Mouse (Mus musculus): Measurements from ENCODE around the gene Snx32. TPM values are rescaled to one million over a fixed set of nuclear protein-coding genes. Genes with fewer than 3 reads are reported as not detected.

Gene Snx32
- polyA plus RNA-seq, 1 experiment from 2014 or later = 7.5 TPM

GRCm38 (mm10) chr19:5474281-5475068, 35.9 kb downstream of the Snx32 start:
- peak overlapping the region; percentile 65 for H3K27ac ChIP-seq
- peak overlapping the region; percentile 61 for H3K4me3 ChIP-seq
- peak overlapping the region; percentile 67 for H3K9ac ChIP-seq
- 0 out of 2 replicates have a peak, but pooled peaks cover 5% of the 10 kb centered on the region for H3K36me3 ChIP-seq
- H3K4me1 ChIP-seq = peaks cover 31% of the 10 kb centered on the region
- ATAC-seq = no peak
- WGBS (ENCODE audit: insufficient replicate concordance) = 2% methylated on average over 58 of the region's 68 CpGs
- peaks cover 31% of the 10 kb centered on the region for H3K27me3 ChIP-seq (replicated peaks)
- no peaks in the 10 kb centered on the region for H3K9me3 ChIP-seq (replicated peaks)
- H3K4me2 ChIP-seq = peak overlapping the region; percentile 88

DNA sequence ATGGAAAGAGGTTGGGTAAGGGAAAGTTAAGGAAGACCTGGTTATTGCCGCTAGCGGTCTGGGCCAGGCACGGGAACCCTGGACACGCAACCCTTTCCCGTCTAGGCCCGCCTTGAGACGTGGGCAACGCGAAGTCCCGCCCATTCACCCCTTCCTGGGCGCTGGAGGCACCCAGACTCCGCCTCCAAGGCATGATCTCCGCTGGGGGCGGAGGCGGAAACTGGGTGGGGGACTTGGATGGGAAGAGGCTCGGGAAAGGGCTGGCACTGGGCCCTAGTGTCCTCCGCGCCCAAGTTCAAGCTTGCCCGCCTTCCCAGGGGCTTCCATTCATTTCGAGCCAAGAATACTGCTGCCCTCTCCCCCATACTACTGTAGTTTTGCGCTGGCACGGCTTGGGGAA, 36.6 kb downstream of the Snx32 start, which contains the start of gene Efemp2:
Gene Efemp2 (plus strand): TSS at position 235 of the 400 bp plus-strand sequence.
- Histone ChIP-seq H3K9ac (peak within 1 kb of the TSS; percentile 67), H3K4me1 (peaks cover 31% of the 10 kb centered on the region), H3K27me3 (replicated peaks) (peaks cover 31% of the 10 kb centered on the region), H3K4me3 (peak within 1 kb of the TSS; percentile 61), H3K4me2 (peak within 1 kb of the TSS; percentile 88), H3K9me3 (replicated peaks) (no peaks in the 10 kb centered on the region), H3K36me3 (0 out of 2 replicates have a peak, but pooled peaks cover 5% of the 10 kb centered on the region), H3K27ac (peak within 1 kb of the TSS; percentile 65)
- peak; percentile 70 for ATAC-seq
- WGBS (ENCODE audit: insufficient replicate concordance) = 2% methylated on average over 22 of the region's 22 CpGs

DNA sequence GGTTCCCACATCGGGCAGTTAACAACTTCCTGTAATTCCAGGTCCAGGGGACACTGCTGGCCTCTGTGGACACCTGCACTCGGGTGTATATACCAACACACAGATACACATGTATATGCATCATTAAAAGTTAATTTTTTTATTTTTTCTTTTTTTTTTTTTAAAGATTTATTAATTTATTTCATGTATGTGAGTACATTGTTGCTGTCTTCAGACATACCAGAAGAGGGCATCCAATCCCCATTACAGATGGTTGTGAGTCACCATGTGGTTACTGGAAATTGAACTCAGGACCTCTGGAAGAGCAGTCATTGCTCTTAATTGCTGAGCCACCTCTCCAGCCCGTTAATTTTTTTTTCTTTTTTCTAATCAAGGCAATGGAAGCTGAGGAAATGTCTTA, 37.5 kb downstream of the Snx32 start:
- H3K27me3 ChIP-seq (replicated peaks) = peaks cover 31% of the 10 kb centered on the region
- 0 out of 2 replicates have a peak overlapping the region, but pooled peaks have one; percentile 88 for H3K4me2 ChIP-seq
- ATAC-seq = no peak
- WGBS (ENCODE audit: insufficient replicate concordance) = 58% methylated on average over 3 of the region's 3 CpGs
- H3K9ac ChIP-seq = no peak overlapping the region
- no peaks in the 10 kb centered on the region for H3K9me3 ChIP-seq (replicated peaks)
- H3K4me3 ChIP-seq = no peak overlapping the region
- H3K4me1 ChIP-seq = peaks cover 36% of the 10 kb centered on the region
- no peaks in the 10 kb centered on the region for H3K36me3 ChIP-seq
- no peak overlapping the region for H3K27ac ChIP-seq

GRCm38 (mm10) chr19:5471846-5472245, 38.5 kb downstream of the Snx32 start:
- Histone ChIP-seq H3K27ac (no peak overlapping the region), H3K9ac (no peak overlapping the region), H3K4me3 (no peak overlapping the region), H3K4me2 (no peak overlapping the region), H3K27me3 (replicated peaks) (peaks cover 31% of the 10 kb centered on the region), H3K4me1 (peaks cover 36% of the 10 kb centered on the region), H3K36me3 (peaks cover 6% of the 10 kb centered on the region), H3K9me3 (replicated peaks) (no peaks in the 10 kb centered on the region)
- 73% methylated on average over 5 of the region's 5 CpGs for WGBS (ENCODE audit: insufficient replicate concordance)
- ATAC-seq = no peak

DNA sequence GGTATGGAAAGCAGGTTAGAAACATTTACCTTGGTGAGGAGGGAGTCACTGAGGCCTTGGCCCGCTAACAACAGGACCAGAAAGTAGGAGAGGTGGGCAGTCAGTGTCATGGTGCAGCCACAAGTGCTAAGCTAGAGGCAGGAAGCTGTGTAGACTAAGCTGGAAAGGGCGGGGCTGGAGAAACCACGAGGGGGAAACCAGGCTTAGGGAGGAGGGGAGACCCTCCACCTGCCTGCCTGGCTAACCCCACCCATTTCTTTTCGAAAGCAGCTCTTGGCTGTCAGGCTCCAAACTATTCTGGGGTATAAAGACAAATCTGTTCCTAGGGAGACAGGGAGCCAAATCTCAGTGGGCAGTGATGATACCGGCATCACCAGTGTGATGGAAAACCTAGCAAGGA, 42.0 kb downstream of the Snx32 start, which contains the start of gene Ctsw:
Gene Ctsw (minus strand): TSS at position 134 of the 400 bp plus-strand sequence.
- H3K9ac ChIP-seq = no peak within 1 kb of the TSS
- 39% methylated on average over 5 of the region's 5 CpGs for WGBS (ENCODE audit: insufficient replicate concordance)
- H3K4me2 ChIP-seq = no peak within 1 kb of the TSS
- H3K9me3 ChIP-seq (replicated peaks) = no peaks in the 10 kb centered on the region
- ATAC-seq = no peak
- no peak within 1 kb of the TSS for H3K27ac ChIP-seq
- no peak within 1 kb of the TSS for H3K4me3 ChIP-seq
- peaks cover 4% of the 10 kb centered on the region; the same call in 1 of the 2 replicates for H3K27me3 ChIP-seq (replicated peaks)
- H3K36me3 ChIP-seq = peaks cover 41% of the 10 kb centered on the region
- H3K4me1 ChIP-seq = peaks cover 9% of the 10 kb centered on the region

GRCm38 (mm10) chr19:5466916-5467500, 43.3 kb downstream of the Snx32 start:
- Histone ChIP-seq H3K4me2 (no peak overlapping the region), H3K27ac (no peak overlapping the region), H3K27me3 (replicated peaks) (no peaks in the 10 kb centered on the region), H3K36me3 (peaks cover 52% of the 10 kb centered on the region), H3K9ac (no peak overlapping the region), H3K4me1 (peaks cover 5% of the 10 kb centered on the region), H3K4me3 (no peak overlapping the region), H3K9me3 (replicated peaks) (no peaks in the 10 kb centered on the region)
- 76% methylated on average over 6 of the region's 6 CpGs for WGBS (ENCODE audit: insufficient replicate concordance)
- ATAC-seq = no peak

DNA sequence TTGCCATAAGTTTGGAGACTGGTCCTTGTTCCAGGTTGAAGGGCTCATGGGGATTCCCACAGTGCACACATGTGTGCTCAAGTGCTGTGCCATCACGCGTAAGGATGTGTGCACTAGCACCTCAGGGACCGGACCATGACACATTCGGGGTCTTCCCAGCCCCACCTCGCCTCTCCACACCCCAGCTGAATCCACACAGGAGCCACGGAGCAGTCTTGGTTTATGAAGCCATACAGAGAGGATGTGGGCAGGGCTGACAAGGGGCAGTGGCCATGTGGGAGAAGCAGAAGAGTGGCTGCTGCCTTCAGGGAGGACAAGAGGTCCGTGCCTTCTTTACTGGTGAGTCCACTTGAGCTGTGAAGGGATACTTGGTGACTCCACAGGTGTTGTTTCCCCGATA, 45.3 kb downstream of the Snx32 start:
- H3K9me3 ChIP-seq (replicated peaks) = no peaks in the 10 kb centered on the region
- 88% methylated on average over 8 of the region's 8 CpGs for WGBS (ENCODE audit: insufficient replicate concordance)
- peaks cover 52% of the 10 kb centered on the region for H3K36me3 ChIP-seq
- no peak overlapping the region for H3K27ac ChIP-seq
- H3K4me2 ChIP-seq = no peak overlapping the region
- peaks cover 17% of the 10 kb centered on the region for H3K4me1 ChIP-seq
- no peak overlapping the region for H3K4me3 ChIP-seq
- no peaks in the 10 kb centered on the region for H3K27me3 ChIP-seq (replicated peaks)
- no peak for ATAC-seq
- H3K9ac ChIP-seq = no peak overlapping the region

- Histone ChIP-seq H3K4me2 (no peak overlapping the region), H3K9ac (no peak overlapping the region; the same call in 1 of the 2 replicates), H3K27me3 (replicated peaks) (0 out of 2 replicates have a peak, but pooled peaks cover 3% of the 10 kb centered on the region), H3K4me1 (peaks cover 24% of the 10 kb centered on the region), H3K36me3 (peaks cover 52% of the 10 kb centered on the region), H3K27ac (no peak overlapping the region), H3K9me3 (replicated peaks) (no peaks in the 10 kb centered on the region), H3K4me3 (no peak overlapping the region)
- 60% methylated on average over 15 of the region's 15 CpGs for WGBS (ENCODE audit: insufficient replicate concordance)
- ATAC-seq = no peak
These were observed 46.4 kb downstream of the Snx32 start for GRCm38 (mm10) chr19:5463791-5464562.

DNA sequence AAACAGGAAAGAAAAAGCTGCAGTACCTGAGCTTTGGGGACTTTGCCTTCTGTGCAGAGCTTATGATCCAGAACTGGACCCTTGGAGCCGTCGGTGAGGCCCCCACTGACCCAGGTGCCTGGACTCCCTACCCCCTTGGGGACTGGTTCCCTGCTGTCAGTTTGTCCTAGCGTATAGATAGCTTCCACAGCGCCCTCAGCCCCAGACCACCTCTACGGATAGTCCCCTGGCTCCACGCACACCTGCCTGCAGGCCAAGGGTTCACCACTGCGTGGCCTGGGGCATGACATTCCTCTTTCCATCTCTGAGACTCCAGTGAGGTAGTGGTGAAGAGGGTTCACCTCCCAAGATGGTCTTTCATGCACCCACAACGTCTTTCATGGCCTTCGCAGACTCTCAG, 47.1 kb downstream of the Snx32 start:
- 0 out of 2 replicates have a peak, but pooled peaks cover 5% of the 10 kb centered on the region for H3K27me3 ChIP-seq (replicated peaks)

DNA sequence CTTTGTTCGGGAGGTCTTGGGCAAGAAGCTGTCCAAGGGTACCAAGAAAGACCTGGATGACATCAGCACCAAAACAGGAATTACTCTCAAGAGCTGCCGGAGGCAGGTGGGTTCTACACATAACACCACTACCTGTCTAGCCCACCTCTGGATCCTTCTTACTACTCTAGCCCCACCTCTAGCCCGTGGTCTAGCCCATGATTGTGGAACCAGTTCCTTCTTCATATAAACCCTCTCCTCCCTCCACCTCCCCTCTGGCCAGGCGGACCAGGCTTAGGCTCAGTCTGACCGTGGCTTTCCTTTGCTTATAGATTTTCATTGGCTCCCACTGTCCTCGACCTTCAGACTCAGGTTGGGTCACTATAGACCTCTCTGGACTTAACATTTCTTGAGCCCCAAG, 48.9 kb downstream of the Snx32 start:
- no peaks in the 10 kb centered on the region for H3K9me3 ChIP-seq (replicated peaks)
- H3K4me3 ChIP-seq = peak overlapping the region; percentile 81
- 0 out of 2 replicates have a peak overlapping the region, but pooled peaks have one; percentile 2 for H3K27ac ChIP-seq
- H3K27me3 ChIP-seq (replicated peaks) = 0 out of 2 replicates have a peak, but pooled peaks cover 5% of the 10 kb centered on the region
- H3K4me1 ChIP-seq = peaks cover 34% of the 10 kb centered on the region
- ATAC-seq = no peak
- peak overlapping the region; percentile 82; the same call in 1 of the 2 replicates for H3K9ac ChIP-seq
- H3K4me2 ChIP-seq = peak overlapping the region; percentile 90
- H3K36me3 ChIP-seq = peaks cover 41% of the 10 kb centered on the region
- WGBS (ENCODE audit: insufficient replicate concordance) = 74% methylated on average over 6 of the region's 6 CpGs

More for the DNA sequence above, 47.1 kb downstream of the Snx32 start:
- peaks cover 52% of the 10 kb centered on the region for H3K36me3 ChIP-seq
- no peak overlapping the region for H3K4me3 ChIP-seq
- 83% methylated on average over 9 of the region's 9 CpGs for WGBS (ENCODE audit: insufficient replicate concordance)
- no peak overlapping the region for H3K9ac ChIP-seq
- ATAC-seq = no peak
- no peak overlapping the region for H3K27ac ChIP-seq
- no peaks in the 10 kb centered on the region for H3K9me3 ChIP-seq (replicated peaks)
- H3K4me2 ChIP-seq = no peak overlapping the region
- H3K4me1 ChIP-seq = peaks cover 24% of the 10 kb centered on the region

DNA sequence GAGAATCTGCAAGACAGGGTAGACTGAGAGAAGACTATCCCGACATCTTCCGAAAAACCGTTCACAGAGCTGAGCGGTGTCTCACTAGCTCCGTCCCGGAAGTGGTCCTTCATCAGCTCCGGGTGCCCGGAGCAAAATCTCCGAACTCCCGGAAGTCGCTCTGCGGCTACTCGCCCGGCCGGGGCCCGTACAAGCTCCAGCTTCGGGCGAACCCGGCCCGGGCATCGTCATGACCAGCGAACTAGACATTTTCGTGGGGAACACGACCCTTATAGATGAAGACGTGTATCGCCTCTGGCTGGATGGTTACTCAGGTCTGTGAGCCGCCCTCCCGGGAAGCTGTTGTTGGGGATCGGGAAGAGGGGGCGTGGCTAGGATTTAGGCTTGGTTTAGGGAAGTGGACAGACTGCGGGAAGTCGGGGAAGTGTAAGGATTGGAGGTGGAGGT, 49.9 kb downstream of the Snx32 start, which contains the start of gene Fibp:
Gene Fibp (plus strand): TSS at position 151 of the 447 bp plus-strand sequence.
- Histone ChIP-seq H3K4me3 (peak within 1 kb of the TSS; percentile 81), H3K27me3 (replicated peaks) (0 out of 2 replicates have a peak, but pooled peaks cover 5% of the 10 kb centered on the region), H3K4me2 (peak within 1 kb of the TSS; percentile 90), H3K27ac (peak within 1 kb of the TSS; percentile 68), H3K9me3 (replicated peaks) (no peaks in the 10 kb centered on the region), H3K9ac (peak within 1 kb of the TSS; percentile 82), H3K36me3 (peaks cover 34% of the 10 kb centered on the region), H3K4me1 (peaks cover 43% of the 10 kb centered on the region)
- peak; percentile 66 for ATAC-seq
- under 1% methylated on average over 32 of the region's 32 CpGs for WGBS (ENCODE audit: insufficient replicate concordance)

All from liver, embryonic 12.5 days (tissue).